ENCODE assay signal across 18 mouse cellular contexts in the genomic region with DNA sequence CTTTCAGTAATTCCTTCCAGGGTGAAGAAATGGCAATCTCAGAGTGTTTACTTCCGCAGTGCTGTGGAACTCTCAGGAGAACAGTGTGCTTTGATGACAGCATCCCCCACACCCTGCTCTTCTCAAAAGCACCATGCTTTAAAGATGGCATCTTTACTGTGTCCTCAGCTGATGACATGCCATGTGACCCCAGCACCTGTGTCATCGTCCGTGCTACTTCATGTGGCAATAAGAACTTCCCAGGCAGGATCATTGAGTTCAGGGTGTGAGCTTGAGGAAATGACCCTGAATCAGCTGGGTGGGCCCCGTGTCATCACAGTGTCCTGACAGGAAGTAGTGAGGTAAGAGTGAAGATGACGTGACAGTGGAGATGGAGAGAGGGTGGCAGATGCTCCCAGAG. TPM values are rescaled to one million over a fixed set of nuclear protein-coding genes. Genes with fewer than 3 reads are reported as not detected.
A peak's percentile ranks its signal among the peaks of the same experiment; 100 is the strongest.
DNase-seq lines count a peak whose midpoint lies in the region; ATAC-seq and TF ChIP-seq lines count a peak whose summit lies in the region.
"Had no signal": no experiment of that assay in that cellular context is flagged by ENCODE, and none has a peak within 500 bp of the region (broad histone marks: within the 10 kb centered on the region; RNA-seq: fewer than 3 reads in every experiment).

No protein-coding gene starts in this region.

- TF ChIP-seq POLR2A in thymus, adult 2 months (IDR thresholded peaks at IDR 0.05; ENCODE audit: control insufficient read depth, extremely low read depth, insufficient read depth, low read length, poor library complexity), result no peak

- peaks cover 16% of the 10 kb centered on the region for H3K36me3 ChIP-seq in heart, embryonic 12.5 days
- H3K36me3 ChIP-seq in splenic B cell, adult 2 months (ENCODE audit: control insufficient read depth, insufficient read depth, low read length, poor library complexity, severe bottlenecking), result peaks cover 13% of the 10 kb centered on the region; the same call in 1 of the 2 replicates
- H3K36me3 ChIP-seq in thymus, adult 2 months (ENCODE audit: control insufficient read depth, insufficient read depth, low read length), result peaks cover 18% of the 10 kb centered on the region; the same call in 1 of the 2 replicates

- no peak overlapping the region for H3K27ac ChIP-seq in heart, embryonic 12.5 days (ENCODE audit: poor library complexity, severe bottlenecking)
- no peak overlapping the region for H3K27ac ChIP-seq in thymus, adult 2 months (ENCODE audit: control insufficient read depth, insufficient read depth, low read length)
- H3K27ac ChIP-seq: embryonic facial prominence, embryonic 13.5 days; embryonic facial prominence, embryonic 15.5 days; forebrain, embryonic 10.5 days; forebrain, embryonic 12.5 days had no signal

- no peak overlapping the region for H3K9ac ChIP-seq in heart, embryonic 12.5 days
- H3K9ac ChIP-seq: embryonic facial prominence, embryonic 13.5 days; embryonic facial prominence, embryonic 15.5 days; forebrain, embryonic 12.5 days had no signal

- WGBS in heart, embryonic 12.5 days, result 79% methylated on average over 5 of the region's 5 CpGs
- WGBS in thymus, adult 2 months, result 92% methylated on average over 5 of the region's 5 CpGs

- ATAC-seq in heart, embryonic 12.5 days (ENCODE audit: insufficient number of reproducible peaks, low FRiP score), result no peak
- ATAC-seq in megakaryocyte, adult 5-6 weeks (ENCODE audit: poor library complexity, severe bottlenecking), result peak; percentile 33; the same call in 1 of the 2 replicates
- ATAC-seq: forebrain, embryonic 14.5 days had no signal

- H3K4me2 ChIP-seq in heart, embryonic 12.5 days, result no peak overlapping the region
- H3K4me2 ChIP-seq: embryonic facial prominence, embryonic 13.5 days; embryonic facial prominence, embryonic 15.5 days; forebrain, embryonic 12.5 days had no signal

- no peak overlapping the region for H3K4me3 ChIP-seq in heart, embryonic 12.5 days
- no peak overlapping the region for H3K4me3 ChIP-seq in thymus, adult 2 months (ENCODE audit: control insufficient read depth, insufficient read depth, low read length)
- H3K4me3 ChIP-seq: embryonic facial prominence, embryonic 13.5 days; embryonic facial prominence, embryonic 15.5 days; erythroblast, embryonic 14.5 days; forebrain, embryonic 10.5 days; forebrain, embryonic 12.5 days had no signal

- peaks cover 20% of the 10 kb centered on the region for H3K4me1 ChIP-seq in heart, embryonic 12.5 days (replicated peaks)
- H3K4me1 ChIP-seq in thymus, adult 2 months (replicated peaks; ENCODE audit: control insufficient read depth, insufficient read depth, low read length), result no peaks in the 10 kb centered on the region
- H3K4me1 ChIP-seq: embryonic facial prominence, embryonic 15.5 days; forebrain, embryonic 10.5 days; forebrain, embryonic 12.5 days had no signal

- no peak for TF ChIP-seq CTCF in thymus, adult 2 months (IDR thresholded peaks at IDR 0.05; ENCODE audit: borderline replicate concordance, control insufficient read depth, extremely low read depth, insufficient read depth, low read length, poor library complexity)

- H3K9me3 ChIP-seq in heart, embryonic 12.5 days (replicated peaks), result no peaks in the 10 kb centered on the region
- H3K9me3 ChIP-seq: embryonic facial prominence, embryonic 13.5 days; embryonic facial prominence, embryonic 15.5 days; forebrain, embryonic 10.5 days; forebrain, embryonic 12.5 days had no signal

- peak; percentile 87 for DNase-seq in heart, adult 11 months
- DNase-seq in 416B (ENCODE audit: low read depth), result peak; percentile 35
- DNase-seq in splenic B cell, adult 2 months (ENCODE audit: low read depth, low spot score), result peak; percentile 5
- DNase-seq in thymus, postnatal 25 days, result no peak
- no peak for DNase-seq in thymus, adult 2 months
- no peak for DNase-seq in gastrocnemius, postnatal 10 days
- DNase-seq: cerebellum, adult 11 months; cerebellum, adult 8-10 months; cerebellum, adult 9-11 months had no signal

- peaks cover 19% of the 10 kb centered on the region for H3K27me3 ChIP-seq in heart, embryonic 12.5 days (replicated peaks)
- H3K27me3 ChIP-seq in splenic B cell, adult 2 months (ENCODE audit: control insufficient read depth, insufficient read depth, low read length, poor library complexity, severe bottlenecking), result no peaks in the 10 kb centered on the region
- H3K27me3 ChIP-seq in thymus, adult 2 months (ENCODE audit: control insufficient read depth, insufficient read depth, low read length), result no peaks in the 10 kb centered on the region
- H3K27me3 ChIP-seq: embryonic facial prominence, embryonic 13.5 days; embryonic facial prominence, embryonic 15.5 days; forebrain, embryonic 12.5 days had no signal

RNA-seq across cellular contexts. Expression of a gene that starts 36.5 kb away (rescaled TPM):
- polyA plus RNA-seq in heart, embryonic 12.5 days (2016; fragmentation: Nextera tagmentation; extraction: Ambion mirVana), result 5.9 and 6.2 TPM in 2 replicates
- not detected in 2 replicates for total RNA-seq in megakaryocyte, adult 5-6 weeks (2015)
- not detected in 2 replicates for total RNA-seq in megakaryocyte, adult 5-6 weeks (2017)
- 8.3 and 12.4 TPM in 2 replicates for polyA plus RNA-seq in thymus, adult 2 months (2012; rRNA removed)
- total RNA-seq in gastrocnemius, postnatal 10 days (2021), result 10 to 100 TPM in 1 of 2 experiments, 1 to 10 TPM in 1; 8.5 to 10.4 TPM
- total RNA-seq: common myeloid progenitor, adult 5-6 weeks had no signal
- polyA plus RNA-seq: erythroblast, embryonic 14.5 days had no signal

Comparison
In these comparisons a context has a peak if more than half of its experiments do, and no peak if none do; other contexts are left out.
1. DNase-seq: peak in heart, adult 11 months (single experiment), 416B (single experiment) and splenic B cell, adult 2 months (single experiment); none in thymus, postnatal 25 days (single experiment), thymus, adult 2 months (single experiment) and gastrocnemius, postnatal 10 days (single experiment).
2. RNA of a gene that starts 36.5 kb away (total RNA-seq): 8.5 to 10.4 TPM in gastrocnemius, postnatal 10 days; not detected in megakaryocyte, adult 5-6 weeks; every median in the first group is over 4 times any median in the second.